Mouse (Mus musculus) CH12.LX (cell line): ENCODE data around the gene Apba1. TPM values are rescaled to one million over a fixed set of nuclear protein-coding genes. Genes with fewer than 3 reads are reported as not detected.

Source experiments
- DNase-seq: peaks from one replicate; pipeline ENCODE4 v3.0.0-alpha.2; 2013; ENCODE audit errors: extremely low read depth
- H3K27ac ChIP-seq: 2 replicates; pipeline ENCODE4 v1.5.1; 2012; ENCODE audit warnings: low read depth, mild to moderate bottlenecking, control low read depth, moderate library complexity; ENCODE audit not compliant: insufficient read depth
- H3K27me3 ChIP-seq: replicated peaks from 2 replicates; pipeline ENCODE3; 2012; ENCODE audit warnings: inconsistent platforms
- H3K36me3 ChIP-seq, 2 experiments: replicated peaks in 1 of 2; 2 replicates each; pipeline versions ENCODE3 to v1.6.1; 2012; ENCODE audit warnings: inconsistent platforms in 1 of 2, low read length in 1 of 2, mild to moderate bottlenecking in 1 of 2, mixed read lengths in 1 of 2, moderate library complexity in 1 of 2; ENCODE audit not compliant: control insufficient read depth in 1 of 2, insufficient read depth in 1 of 2
- H3K4me1 ChIP-seq, 2 experiments: 2 replicates each; pipeline ENCODE4 v1.6.1; 2012; ENCODE audit warnings: inconsistent platforms in 1 of 2, moderate library complexity in 1 of 2; ENCODE audit not compliant: insufficient read depth in 2 of 2, control insufficient read depth in 1 of 2
- H3K4me2 ChIP-seq: 2 replicates; pipeline ENCODE4 v1.6.1; 2012; ENCODE audit warnings: low read depth, mild to moderate bottlenecking, control low read depth; ENCODE audit not compliant: poor library complexity, insufficient read depth, severe bottlenecking
- H3K4me3 ChIP-seq, 3 experiments: fragments of 150-350 bp in 1 of 3; sonication (generic) in 1 of 3; replicated peaks in 1 of 3; 2 replicates each; pipeline versions ENCODE3 to v1.5.1; 2011 to 2012; ENCODE audit warnings: low read depth in 2 of 3, low read length in 2 of 3, mild to moderate bottlenecking in 2 of 3, moderate library complexity in 2 of 3, control low read depth in 1 of 3, improper control_type of control experiment in 1 of 3, inconsistent platforms in 1 of 3, mixed read lengths in 1 of 3; ENCODE audit not compliant: poor library complexity in 1 of 3
- H3K79me2 ChIP-seq: replicated peaks from 2 replicates; pipeline ENCODE4 v1.6.1; 2012; ENCODE audit warnings: mild to moderate bottlenecking, moderate library complexity; ENCODE audit not compliant: control insufficient read depth, poor library complexity, insufficient read depth, severe bottlenecking; ENCODE audit errors: extremely low read depth
- H3K9ac ChIP-seq: 2 replicates; pipeline ENCODE4 v1.6.1; 2012; ENCODE audit warnings: low read depth, mild to moderate bottlenecking, control low read depth, moderate library complexity; ENCODE audit not compliant: insufficient read depth
- H3K9me3 ChIP-seq: replicated peaks from 2 replicates; pipeline ENCODE3; 2012; ENCODE audit warnings: low read length, inconsistent platforms, mixed read lengths
- BHLHE40 ChIP-seq: IDR thresholded peaks from 2 replicates; pipeline ENCODE4 v1.6.1; 2011; ENCODE audit warnings: mild to moderate bottlenecking, low read depth, low read length, improper control_type of control experiment
- E2F4 ChIP-seq: IDR thresholded peaks from 2 replicates; pipeline ENCODE4 v1.6.1; 2011; ENCODE audit warnings: low read depth, low read length, improper control_type of control experiment; ENCODE audit not compliant: insufficient replicate concordance
- GABPA ChIP-seq: IDR thresholded peaks from 2 replicates; pipeline ENCODE4 v1.6.1; 2012; ENCODE audit warnings: low read depth, low read length, improper control_type of control experiment, inconsistent platforms; ENCODE audit not compliant: insufficient replicate concordance
- KAT2A ChIP-seq: IDR thresholded peaks from 2 replicates; pipeline ENCODE4 v1.6.1; 2012; ENCODE audit warnings: low read length, improper control_type of control experiment, inconsistent platforms; ENCODE audit not compliant: insufficient replicate concordance
- MAFK ChIP-seq: IDR thresholded peaks from 2 replicates; pipeline ENCODE4 v1.6.1; 2011; ENCODE audit warnings: low read length, improper control_type of control experiment; ENCODE audit not compliant: insufficient replicate concordance
- MXI1 ChIP-seq: IDR thresholded peaks from 2 replicates; pipeline ENCODE4 v1.6.1; 2011; ENCODE audit warnings: mild to moderate bottlenecking, low read depth, low read length, improper control_type of control experiment
- MYC ChIP-seq: IDR thresholded peaks from 2 replicates; pipeline ENCODE4 v1.6.1; 2011; ENCODE audit warnings: low read depth, mild to moderate bottlenecking, improper control_type of control experiment, low read length
- POLR2AphosphoS2 ChIP-seq: IDR thresholded peaks from 2 replicates; pipeline ENCODE4 v1.6.1; 2011; ENCODE audit warnings: low read depth, low read length, improper control_type of control experiment
- RAD21 ChIP-seq: IDR thresholded peaks from 2 replicates; pipeline ENCODE4 v1.6.1; 2011; ENCODE audit warnings: low read depth, mild to moderate bottlenecking, low read length, improper control_type of control experiment, moderate library complexity
- RCOR1 ChIP-seq: conservative IDR thresholded peaks from 2 replicates; pipeline ENCODE4 v1.6.1; 2012; ENCODE audit warnings: low read depth, mild to moderate bottlenecking, inconsistent platforms, low read length, improper control_type of control experiment
- SIN3A ChIP-seq: IDR thresholded peaks from 2 replicates; pipeline ENCODE4 v1.6.1; 2012; ENCODE audit warnings: low read length, improper control_type of control experiment, inconsistent platforms
- USF1 ChIP-seq: IDR thresholded peaks from 2 replicates; pipeline ENCODE4 v1.6.1; 2014; ENCODE audit warnings: low read depth, mild to moderate bottlenecking, inconsistent platforms, low read length, improper control_type of control experiment
- USF2 ChIP-seq: conservative IDR thresholded peaks from 2 replicates; pipeline ENCODE4 v1.6.1; 2011; ENCODE audit warnings: low read depth, low read length, improper control_type of control experiment
- ZC3H11A ChIP-seq: IDR thresholded peaks from 2 replicates; pipeline ENCODE4 v1.6.1; 2012; ENCODE audit warnings: low read depth, mild to moderate bottlenecking, inconsistent platforms, low read length, improper control_type of control experiment
- ZKSCAN1 ChIP-seq: IDR thresholded peaks from 2 replicates; pipeline ENCODE4 v1.6.1; 2012; ENCODE audit warnings: low read depth, inconsistent platforms, low read length, improper control_type of control experiment, borderline replicate concordance
- dilution Hi-C: fragments of 300-500 bp; cut with MboI; formaldehyde crosslinking; loops from 2 replicates; pipeline ENCODE4 v1.14.3; 2020; ENCODE audit warnings: low sequenced_read_pairs; ENCODE audit not compliant: extremely low pct_unique_long_range_greater_than_20kb, extremely low pct_ligation_motif_present
- in situ Hi-C: fragments of 300-500 bp; cut with MboI; formaldehyde crosslinking; loops from 3 replicates; pipeline ENCODE4 v1.14.3; 2019; ENCODE audit warnings: low sequenced_read_pairs, low pct_ligation_motif_present, low pct_unique_long_range_greater_than_20kb, mixed read lengths
- polyA plus RNA-seq: library from polyadenylated mRNA; unstranded; fragments of >175 nt; gene quantifications from 2 replicates; pipeline ENCODE4 v1.2.1, GENCODE M21; 2012; ENCODE audit warnings: low read depth; ENCODE audit not compliant: insufficient read length
- total RNA-seq, 2 experiments: library from RNA; depleted of rRNA; stranded (reverse); fragments of 300-350 nt in 1 of 2; fragments of >200 nt in 1 of 2; gene quantifications; 2 replicates each; pipeline ENCODE4 v1.2.3; 2012 to 2014

The Apba1 gene
- total and polyA plus RNA-seq, 3 experiments = 0.08 to 0.24 (median 0.09) TPM

- peaks cover 2 to 23% of the 10 kb centered on the region in 2 experiments; a peak in 2 of 4 replicates for H3K4me1 ChIP-seq
- no peak for DNase-seq
- TF ChIP-seq POLR2AphosphoS2 = no peak
- TF ChIP-seq SIN3A = no peak
- TF ChIP-seq MXI1 = no peak
- no peak for TF ChIP-seq ZKSCAN1
- no peak for TF ChIP-seq GABPA
- no peak for TF ChIP-seq MAFK
- no peak for TF ChIP-seq KAT2A
- no peak for TF ChIP-seq USF2
- no peak for TF ChIP-seq ZC3H11A
- no peak for TF ChIP-seq RCOR1
- TF ChIP-seq USF1 = no peak
- no peak for TF ChIP-seq MYC
- no peak for TF ChIP-seq RAD21
- in situ Hi-C loops = no loop called here
- H3K27ac ChIP-seq = no peak overlapping the region
- H3K36me3 ChIP-seq = no peaks in the 10 kb centered on the region
- H3K4me3 ChIP-seq = no peak overlapping the region
- no peak overlapping the region for H3K9ac ChIP-seq
- H3K79me2 ChIP-seq = no peaks in the 10 kb centered on the region
- dilution Hi-C loops = no loop called here
- no peaks in the 10 kb centered on the region for H3K9me3 ChIP-seq
- no peak overlapping the region for H3K4me2 ChIP-seq
- no peaks in the 10 kb centered on the region for H3K27me3 ChIP-seq
These were observed 21.4 kb downstream of the Apba1 start for GRCm38 (mm10) chr19:23780105-23780504.

GRCm38 (mm10) chr19:23781968-23782367 lies 23.3 kb downstream of the Apba1 start:
- dilution Hi-C loops (no loop called here), in situ Hi-C loops (no loop called here)
- Histone ChIP-seq H3K4me3 (peak overlapping the region in 1 of 3 experiments; percentile 17), H3K4me2 (peak overlapping the region; percentile 50), H3K27ac (no peak overlapping the region), H3K27me3 (no peaks in the 10 kb centered on the region), H3K36me3 (no peaks in the 10 kb centered on the region), H3K9me3 (no peaks in the 10 kb centered on the region), H3K9ac (no peak overlapping the region), H3K79me2 (no peaks in the 10 kb centered on the region), H3K4me1 (peaks cover 2 to 23% of the 10 kb centered on the region in 2 experiments; a peak in 2 of 4 replicates)
- peak; percentile 70 for DNase-seq
- TF ChIP-seq BHLHE40 (peak; percentile 70), E2F4 (no peak)
